Mouse (Mus musculus) hindbrain, embryonic 14.5 days (tissue): ENCODE measurements around the gene Tuft1. TPM values are rescaled to one million over a fixed set of nuclear protein-coding genes. Genes with fewer than 3 reads are reported as not detected.
"Not testable (repeated sequence)": the region's sequence is repeated elsewhere in the genome, so short reads cannot be mapped to it uniquely, and the experiment has no call there.

Source experiments
- ATAC-seq: fragments of 200-750 bp; cut with Nextera tagmentation; 2 replicates; pipeline ENCODE4 v1.8.0; 2017; ENCODE audit warnings: moderate number of reproducible peaks, mild to moderate bottlenecking, moderate TSS enrichment, moderate library complexity; ENCODE audit not compliant: low FRiP score
- DNase-seq: peaks from one replicate; pipeline ENCODE4 v3.0.0-alpha.2; 2015; ENCODE audit warnings: low spot score
- H3K27ac ChIP-seq: fragments of 300-500 bp; sonication (generic); 2 replicates; pipeline ENCODE4 v1.5.1; 2014; ENCODE audit warnings: mild to moderate bottlenecking, moderate library complexity
- H3K27me3 ChIP-seq: fragments of 300-500 bp; sonication (generic); 2 replicates; pipeline ENCODE4 v1.6.1; 2014; ENCODE audit warnings: mild to moderate bottlenecking, low read length, mixed read lengths; ENCODE audit not compliant: control insufficient read depth, insufficient read depth
- H3K36me3 ChIP-seq: fragments of 300-500 bp; sonication (generic); replicated peaks from 2 replicates; pipeline ENCODE4 v1.6.1; 2014; ENCODE audit not compliant: control insufficient read depth, insufficient read depth
- H3K4me1 ChIP-seq: fragments of 300-500 bp; sonication (generic); replicated peaks from 2 replicates; pipeline ENCODE4 v1.6.1; 2014; ENCODE audit warnings: antibody characterized with exemption, low read length, mixed read lengths; ENCODE audit not compliant: control insufficient read depth, insufficient read depth
- H3K4me2 ChIP-seq: fragments of 300-500 bp; sonication (generic); replicated peaks from 2 replicates; pipeline ENCODE4 v1.6.1; 2014; ENCODE audit warnings: mild to moderate bottlenecking, moderate library complexity
- H3K4me3 ChIP-seq: fragments of 300-500 bp; sonication (generic); replicated peaks from 2 replicates; pipeline ENCODE4 v1.5.1; 2014; ENCODE audit warnings: mild to moderate bottlenecking, low read length
- H3K9ac ChIP-seq: fragments of 300-500 bp; sonication (generic); 2 replicates; pipeline ENCODE4 v1.6.1; 2014
- H3K9me3 ChIP-seq: fragments of 300-500 bp; sonication (generic); 2 replicates; pipeline ENCODE4 v1.6.1; 2016; ENCODE audit warnings: low read length; ENCODE audit not compliant: control insufficient read depth
- WGBS: fragments of 180-500 bp; shearing (Covaris S2); extraction: QIAGEN DNeasy Blood & Tissue Kit; methylation state at CpG from one replicate; pipeline ENCODE4 v1.1.7; 2014; 5-methylcytosine and 5-hydroxymethylcytosine counted together
- polyA plus RNA-seq: library from polyadenylated mRNA; unstranded; fragments of >200 nt; fragmentation: Nextera tagmentation; extraction: Ambion mirVana; gene quantifications from 2 replicates; pipeline ENCODE4 v1.2.1, GENCODE M21; 2014

Gene Tuft1
- polyA plus RNA-seq, 1 experiment from 2014 or later, result 7.2 TPM

GRCm38 (mm10) chr3:94648755-94649590, 9.7 kb downstream of the Tuft1 start:
- no peak overlapping the region for H3K27ac ChIP-seq
- no peak for ATAC-seq
- H3K36me3 ChIP-seq, result no peaks in the 10 kb centered on the region
- H3K4me2 ChIP-seq, result no peak overlapping the region
- no peaks in the 10 kb centered on the region; the same call in 1 of the 2 replicates for H3K4me1 ChIP-seq
- no peaks in the 10 kb centered on the region for H3K27me3 ChIP-seq
- DNase-seq, result no peak
- H3K9me3 ChIP-seq, result no peaks in the 10 kb centered on the region
- H3K4me3 ChIP-seq, result no peak overlapping the region
- WGBS, result 58% methylated on average over 6 of the region's 6 CpGs
- no peak overlapping the region for H3K9ac ChIP-seq

GRCm38 (mm10) chr3:94642495-94643162, 16.0 kb downstream of the Tuft1 start, which contains the start of gene Gm10972:
Gm10972 (plus strand) TSS chr3:94643112.
- H3K4me3 ChIP-seq, H3K27me3 ChIP-seq, DNase-seq, H3K9me3 ChIP-seq, ATAC-seq, H3K4me1 ChIP-seq, H3K9ac ChIP-seq, H3K27ac ChIP-seq, H3K36me3 ChIP-seq, H3K4me2 ChIP-seq: not testable (repeated sequence)
- WGBS, result 85% methylated on average over 2 of the region's 2 CpGs

GRCm38 (mm10) chr3:94629876-94630275, 28.8 kb downstream of the Tuft1 start:
- no peak overlapping the region for H3K4me2 ChIP-seq
- no peaks in the 10 kb centered on the region for H3K27me3 ChIP-seq
- no peak overlapping the region for H3K4me3 ChIP-seq
- no peaks in the 10 kb centered on the region for H3K4me1 ChIP-seq
- no peaks in the 10 kb centered on the region for H3K36me3 ChIP-seq
- no peak overlapping the region for H3K9ac ChIP-seq
- ATAC-seq, result no peak
- H3K9me3 ChIP-seq, result no peaks in the 10 kb centered on the region
- no peak for DNase-seq
- no peak overlapping the region for H3K27ac ChIP-seq
- 81% methylated on average over 3 of the region's 3 CpGs for WGBS

- Histone ChIP-seq H3K9me3 (no peaks in the 10 kb centered on the region), H3K4me2 (no peak overlapping the region), H3K36me3 (no peaks in the 10 kb centered on the region), H3K27me3 (no peaks in the 10 kb centered on the region), H3K4me3 (no peak overlapping the region), H3K9ac (no peak overlapping the region), H3K27ac (no peak overlapping the region), H3K4me1 (no peaks in the 10 kb centered on the region)
- DNase-seq, result no peak
- WGBS, result 92% methylated on average over 5 of the region's 5 CpGs
- ATAC-seq, result no peak
These were observed 30.0 kb downstream of the Tuft1 start for GRCm38 (mm10) chr3:94628712-94629111.

GRCm38 (mm10) chr3:94624281-94624680, 34.4 kb downstream of the Tuft1 start:
- no peaks in the 10 kb centered on the region for H3K4me1 ChIP-seq
- H3K9ac ChIP-seq, result no peak overlapping the region
- no peak overlapping the region for H3K4me2 ChIP-seq
- no peak for DNase-seq
- no peaks in the 10 kb centered on the region for H3K27me3 ChIP-seq
- H3K4me3 ChIP-seq, result no peak overlapping the region
- ATAC-seq, result no peak
- H3K36me3 ChIP-seq, result no peaks in the 10 kb centered on the region
- H3K9me3 ChIP-seq, result no peaks in the 10 kb centered on the region
- 95% methylated on average over 4 of the region's 4 CpGs for WGBS
- H3K27ac ChIP-seq, result no peak overlapping the region

- 96% methylated on average over 10 of the region's 10 CpGs for WGBS
- ATAC-seq, result no peak
- no peak overlapping the region for H3K4me3 ChIP-seq
- H3K36me3 ChIP-seq, result no peaks in the 10 kb centered on the region
- no peak overlapping the region for H3K9ac ChIP-seq
- no peaks in the 10 kb centered on the region for H3K9me3 ChIP-seq
- no peak for DNase-seq
- H3K27ac ChIP-seq, result no peak overlapping the region
- H3K27me3 ChIP-seq, result no peaks in the 10 kb centered on the region
- H3K4me2 ChIP-seq, result no peak overlapping the region
- H3K4me1 ChIP-seq, result no peaks in the 10 kb centered on the region
These were observed 36.1 kb downstream of the Tuft1 start for GRCm38 (mm10) chr3:94622550-94622949.

- Histone ChIP-seq H3K27me3 (no peaks in the 10 kb centered on the region), H3K4me1 (no peaks in the 10 kb centered on the region), H3K4me3 (no peak overlapping the region), H3K9ac (no peak overlapping the region), H3K4me2 (no peak overlapping the region), H3K27ac (no peak overlapping the region), H3K9me3 (no peaks in the 10 kb centered on the region), H3K36me3 (no peaks in the 10 kb centered on the region)
- no peak for ATAC-seq
- no peak for DNase-seq
- WGBS, result 81% methylated on average over 11 of the region's 11 CpGs
These were observed 36.7 kb downstream of the Tuft1 start for GRCm38 (mm10) chr3:94621740-94622507.

- Histone ChIP-seq H3K4me3 (no peak overlapping the region), H3K27me3 (no peaks in the 10 kb centered on the region), H3K27ac (no peak overlapping the region), H3K4me1 (no peaks in the 10 kb centered on the region), H3K36me3 (no peaks in the 10 kb centered on the region), H3K4me2 (no peak overlapping the region), H3K9me3 (no peaks in the 10 kb centered on the region), H3K9ac (no peak overlapping the region)
- ATAC-seq (no peak), DNase-seq (peak; percentile 27)
- 69% methylated on average over 4 of the region's 4 CpGs for WGBS
These were observed 42.0 kb downstream of the Tuft1 start for GRCm38 (mm10) chr3:94616717-94617116.

GRCm38 (mm10) chr3:94613258-94613878, 45.3 kb downstream of the Tuft1 start:
- no peaks in the 10 kb centered on the region for H3K27me3 ChIP-seq
- 0 out of 2 replicates have a peak overlapping the region, but pooled peaks have one; percentile 28 for H3K9ac ChIP-seq
- WGBS, result 53% methylated on average over 7 of the region's 7 CpGs
- H3K9me3 ChIP-seq, result no peaks in the 10 kb centered on the region
- H3K4me2 ChIP-seq, result no peak overlapping the region
- ATAC-seq, result no peak
- H3K4me1 ChIP-seq, result no peaks in the 10 kb centered on the region
- H3K36me3 ChIP-seq, result no peaks in the 10 kb centered on the region
- no peak overlapping the region for H3K4me3 ChIP-seq
- no peak overlapping the region for H3K27ac ChIP-seq
- DNase-seq, result no peak
